Mouse (Mus musculus) intestine, embryonic 16.5 days (tissue): Measurements from ENCODE around the gene Sfta2. TPM values are rescaled to one million over a fixed set of nuclear protein-coding genes. Genes with fewer than 3 reads are reported as not detected.

ENCODE experiments used
- ATAC-seq: fragments of 200-750 bp; cut with Nextera tagmentation; 2 replicates; pipeline ENCODE4 v1.8.0; 2017; ENCODE audit warnings: moderate TSS enrichment, moderate library complexity
- H3K27ac ChIP-seq: fragments of 300-500 bp; sonication (generic); 2 replicates; pipeline ENCODE4 v1.5.1; 2014; ENCODE audit warnings: mild to moderate bottlenecking, low read length
- H3K27me3 ChIP-seq: fragments of 300-500 bp; sonication (generic); replicated peaks from 2 replicates; pipeline ENCODE4 v1.6.1; 2014; ENCODE audit warnings: low read length, control low read depth, mixed read lengths; ENCODE audit not compliant: control insufficient read depth, insufficient read depth
- H3K36me3 ChIP-seq: fragments of 300-500 bp; sonication (generic); 2 replicates; pipeline ENCODE4 v1.6.1; 2014; ENCODE audit warnings: low read length, control low read depth; ENCODE audit not compliant: control insufficient read depth, insufficient read depth
- H3K4me1 ChIP-seq: fragments of 300-500 bp; sonication (generic); 2 replicates; pipeline ENCODE4 v1.6.1; 2014; ENCODE audit warnings: low read length, control low read depth, mixed read lengths; ENCODE audit not compliant: control insufficient read depth, insufficient read depth
- H3K4me2 ChIP-seq: fragments of 300-500 bp; sonication (generic); 2 replicates; pipeline ENCODE4 v1.6.1; 2014; ENCODE audit warnings: low read depth, low read length, control low read depth
- H3K4me3 ChIP-seq: fragments of 300-500 bp; sonication (generic); 2 replicates; pipeline ENCODE4 v1.5.1; 2014; ENCODE audit warnings: mild to moderate bottlenecking, low read length
- H3K9ac ChIP-seq: fragments of 300-500 bp; sonication (generic); 2 replicates; pipeline ENCODE4 v1.6.1; 2014; ENCODE audit warnings: low read depth, low read length
- H3K9me3 ChIP-seq: fragments of 300-500 bp; sonication (generic); 2 replicates; pipeline ENCODE4 v1.6.1; 2016; ENCODE audit warnings: low read length, control low read depth; ENCODE audit not compliant: control insufficient read depth
- WGBS: fragments of 180-500 bp; shearing (Covaris S2); extraction: QIAGEN DNeasy Blood & Tissue Kit; methylation state at CpG from one replicate; pipeline ENCODE4 v1.1.7; 2014; 5-methylcytosine and 5-hydroxymethylcytosine counted together
- polyA plus RNA-seq: library from polyadenylated mRNA; unstranded; fragments of >200 nt; fragmentation: Nextera tagmentation; extraction: Ambion mirVana; gene quantifications from 2 replicates; pipeline ENCODE4 v1.2.1, GENCODE M21; 2015

Gene Sfta2
- polyA plus RNA-seq, 1 experiment from 2014 or later = 3.3 TPM

DNA sequence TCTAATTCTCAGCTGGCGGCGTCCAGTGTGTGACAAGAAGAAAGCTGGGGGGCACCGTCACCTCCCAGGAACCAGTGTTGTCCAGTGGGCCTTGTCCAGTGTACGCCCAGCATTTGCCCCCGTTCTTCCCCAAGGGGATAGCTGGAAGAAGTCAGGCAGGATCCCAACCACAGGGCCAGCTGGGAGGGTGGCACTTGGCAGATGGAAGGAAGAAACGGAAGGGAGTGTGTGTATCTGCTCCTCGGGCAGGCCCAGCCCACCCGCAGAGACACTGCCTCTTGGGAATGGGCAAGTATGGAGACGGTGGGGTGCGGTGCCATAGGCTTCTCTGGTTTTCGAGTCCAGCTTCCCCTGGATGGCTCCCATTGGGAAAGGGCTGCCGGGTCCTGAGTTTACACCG lies 80.6 kb downstream of the Sfta2 start:
- Histone ChIP-seq H3K27me3 (no peaks in the 10 kb centered on the region), H3K9ac (no peak overlapping the region), H3K4me2 (no peak overlapping the region), H3K36me3 (peaks cover 42% of the 10 kb centered on the region), H3K4me1 (no peaks in the 10 kb centered on the region), H3K27ac (no peak overlapping the region), H3K4me3 (no peak overlapping the region), H3K9me3 (no peaks in the 10 kb centered on the region)
- WGBS = 88% methylated on average over 13 of the region's 13 CpGs
- ATAC-seq = no peak

GRCm38 (mm10) chr17:35685061-35685460 lies 83.7 kb downstream of the Sfta2 start:
- Histone ChIP-seq H3K4me3 (no peak overlapping the region), H3K4me2 (no peak overlapping the region), H3K9me3 (no peaks in the 10 kb centered on the region), H3K9ac (no peak overlapping the region), H3K27ac (no peak overlapping the region), H3K4me1 (no peaks in the 10 kb centered on the region), H3K27me3 (no peaks in the 10 kb centered on the region), H3K36me3 (peaks cover 59% of the 10 kb centered on the region)
- ATAC-seq = no peak
- WGBS = 77% methylated on average over 9 of the region's 9 CpGs

- no peak overlapping the region for H3K27ac ChIP-seq
- ATAC-seq = no peak
- 81% methylated on average over 25 of the region's 25 CpGs for WGBS
- no peak overlapping the region for H3K4me2 ChIP-seq
- H3K9me3 ChIP-seq = no peaks in the 10 kb centered on the region
- no peak overlapping the region for H3K4me3 ChIP-seq
- H3K9ac ChIP-seq = no peak overlapping the region
- H3K4me1 ChIP-seq = no peaks in the 10 kb centered on the region
- H3K27me3 ChIP-seq = no peaks in the 10 kb centered on the region
- H3K36me3 ChIP-seq = peaks cover 57% of the 10 kb centered on the region
These were observed 87.2 kb downstream of the Sfta2 start for GRCm38 (mm10) chr17:35688347-35689175.

DNA sequence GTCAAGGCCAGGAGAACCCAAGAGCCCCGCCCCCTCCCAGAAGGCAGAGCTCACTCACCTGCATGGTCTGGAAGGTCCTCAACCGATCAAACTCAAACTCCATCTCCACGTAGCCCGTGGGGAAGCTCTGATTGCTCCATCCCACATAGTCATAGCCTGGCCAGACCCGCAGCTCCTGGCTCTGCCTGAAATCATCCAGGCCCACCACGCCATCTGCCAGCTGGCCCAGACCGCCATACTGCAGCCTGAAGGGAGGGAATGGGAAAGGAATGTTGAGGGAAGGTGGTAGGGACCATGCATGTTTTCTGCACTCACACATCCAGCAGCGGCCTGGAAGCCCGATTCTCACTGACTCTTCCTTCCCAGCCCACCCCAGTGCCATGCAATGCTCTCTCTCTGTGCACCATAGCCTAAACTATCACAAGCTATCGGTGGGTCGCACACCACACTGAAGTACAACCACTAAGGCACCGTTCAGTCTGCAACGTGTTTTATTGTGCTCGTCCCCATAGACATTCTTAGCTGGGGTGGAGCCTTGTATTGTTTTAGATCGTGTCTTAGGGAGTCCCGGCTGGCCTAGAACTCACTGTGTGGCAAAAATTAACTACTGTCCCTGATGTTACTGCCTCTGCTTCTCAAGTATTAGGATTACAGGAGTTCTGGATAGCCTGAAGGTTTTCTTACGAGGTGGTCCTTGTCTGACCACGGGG lies 88.7 kb downstream of the Sfta2 start:
- no peaks in the 10 kb centered on the region for H3K4me1 ChIP-seq
- WGBS = 89% methylated on average over 18 of the region's 18 CpGs
- H3K27me3 ChIP-seq = no peaks in the 10 kb centered on the region
- no peak overlapping the region for H3K9ac ChIP-seq
- H3K4me2 ChIP-seq = no peak overlapping the region
- H3K36me3 ChIP-seq = peaks cover 52% of the 10 kb centered on the region
- H3K4me3 ChIP-seq = no peak overlapping the region
- H3K27ac ChIP-seq = no peak overlapping the region
- no peaks in the 10 kb centered on the region for H3K9me3 ChIP-seq
- ATAC-seq = no peak

- ATAC-seq = no peak
- Histone ChIP-seq H3K9ac (no peak overlapping the region), H3K9me3 (no peaks in the 10 kb centered on the region), H3K4me2 (no peak overlapping the region), H3K4me1 (peaks cover 4% of the 10 kb centered on the region), H3K36me3 (peaks cover 47% of the 10 kb centered on the region), H3K4me3 (no peak overlapping the region), H3K27me3 (no peaks in the 10 kb centered on the region), H3K27ac (no peak overlapping the region)
- 80% methylated on average over 4 of the region's 4 CpGs for WGBS
These were observed 90.5 kb downstream of the Sfta2 start for GRCm38 (mm10) chr17:35691811-35692210.

DNA sequence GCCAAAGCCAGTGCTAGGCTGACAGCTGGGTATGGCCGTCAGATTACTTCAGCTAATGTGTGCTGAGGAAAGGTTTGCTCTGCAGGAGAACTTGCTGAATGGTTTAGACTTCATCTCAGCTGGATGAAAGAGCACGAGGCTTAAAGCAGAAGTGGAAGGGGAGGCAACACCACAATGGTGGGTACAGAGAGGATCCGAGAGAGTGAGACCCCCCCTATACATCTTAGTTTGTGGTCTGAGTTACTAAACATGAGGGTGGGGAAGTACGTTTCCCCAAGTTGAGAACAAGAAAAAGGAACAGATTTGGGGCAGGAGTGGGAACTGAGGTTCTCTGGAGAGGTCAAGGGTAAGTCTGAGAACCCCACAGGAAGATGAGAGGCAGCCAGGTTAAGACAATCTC lies 91.0 kb downstream of the Sfta2 start:
- ATAC-seq = no peak
- H3K36me3 ChIP-seq = peaks cover 42% of the 10 kb centered on the region
- no peak overlapping the region for H3K4me2 ChIP-seq
- no peak overlapping the region for H3K27ac ChIP-seq
- 82% methylated on average over 4 of the region's 4 CpGs for WGBS
- no peaks in the 10 kb centered on the region for H3K9me3 ChIP-seq
- H3K4me3 ChIP-seq = no peak overlapping the region
- H3K4me1 ChIP-seq = peaks cover 9% of the 10 kb centered on the region
- H3K27me3 ChIP-seq = no peaks in the 10 kb centered on the region
- H3K9ac ChIP-seq = no peak overlapping the region

- ATAC-seq = no peak
- Histone ChIP-seq H3K4me3 (no peak overlapping the region), H3K4me2 (no peak overlapping the region), H3K4me1 (peaks cover 25% of the 10 kb centered on the region), H3K36me3 (peaks cover 35% of the 10 kb centered on the region), H3K9ac (no peak overlapping the region), H3K9me3 (no peaks in the 10 kb centered on the region), H3K27me3 (no peaks in the 10 kb centered on the region), H3K27ac (no peak overlapping the region)
- 86% methylated on average over 5 of the region's 5 CpGs for WGBS
These were observed 92.6 kb downstream of the Sfta2 start for GRCm38 (mm10) chr17:35693906-35694305.

DNA sequence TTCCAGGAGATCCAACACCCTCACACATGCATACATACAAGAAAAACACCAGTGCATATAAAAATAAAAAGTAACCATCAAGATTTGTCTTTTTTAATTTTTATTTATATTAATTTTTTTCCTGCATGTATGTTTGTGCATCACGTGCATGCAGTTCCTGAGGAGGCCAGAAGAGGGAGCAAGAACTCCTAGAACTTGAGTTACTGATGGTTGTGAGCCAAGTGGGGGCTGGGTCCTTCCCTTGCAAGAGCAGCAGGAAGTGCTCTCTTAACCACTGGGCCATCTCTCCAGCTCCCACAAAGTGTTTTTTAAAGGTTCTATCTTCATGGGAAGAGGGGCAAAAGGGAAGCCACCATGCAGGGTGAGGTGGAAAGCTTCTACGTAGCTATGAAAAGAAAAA lies 93.9 kb downstream of the Sfta2 start:
- no peak for ATAC-seq
- H3K9ac ChIP-seq = no peak overlapping the region
- H3K4me2 ChIP-seq = no peak overlapping the region
- H3K27ac ChIP-seq = no peak overlapping the region
- peaks cover 27% of the 10 kb centered on the region for H3K36me3 ChIP-seq
- WGBS = 86% methylated on average over 2 of the region's 2 CpGs
- no peak overlapping the region for H3K4me3 ChIP-seq
- no peaks in the 10 kb centered on the region for H3K27me3 ChIP-seq
- H3K4me1 ChIP-seq = peaks cover 34% of the 10 kb centered on the region
- H3K9me3 ChIP-seq = no peaks in the 10 kb centered on the region

DNA sequence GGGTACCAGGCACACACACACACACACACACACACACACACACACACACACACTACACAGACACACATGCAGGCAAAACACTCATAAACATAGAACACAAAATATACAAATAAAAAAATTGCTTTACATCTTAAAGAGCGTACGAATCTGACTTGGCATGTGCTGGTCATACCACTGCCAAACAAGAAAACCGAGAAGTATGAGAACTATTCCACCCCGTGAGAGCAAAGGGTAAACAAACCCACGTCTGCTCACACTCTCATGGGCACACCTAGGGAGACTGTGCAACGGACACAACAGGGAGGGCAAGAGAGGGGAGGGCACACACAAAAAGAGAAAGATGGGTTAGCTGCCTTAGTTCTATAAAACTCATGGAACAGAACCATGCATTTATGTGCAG lies 95.3 kb downstream of the Sfta2 start:
- peaks cover 35% of the 10 kb centered on the region for H3K4me1 ChIP-seq
- H3K27ac ChIP-seq = no peak overlapping the region
- WGBS = 35% methylated on average over 6 of the region's 6 CpGs
- peak overlapping the region; percentile 44; the same call in 1 of the 2 replicates for H3K4me3 ChIP-seq
- ATAC-seq = no peak
- peak overlapping the region; percentile 80; the same call in 1 of the 2 replicates for H3K4me2 ChIP-seq
- peak overlapping the region; percentile 37; the same call in 1 of the 2 replicates for H3K9ac ChIP-seq
- H3K9me3 ChIP-seq = no peaks in the 10 kb centered on the region
- peaks cover 19% of the 10 kb centered on the region for H3K36me3 ChIP-seq
- no peaks in the 10 kb centered on the region for H3K27me3 ChIP-seq
